Mouse (Mus musculus) urinary bladder, postnatal 14 days (tissue): ENCODE measurements around the gene Lce1c.
A peak's percentile ranks its signal among the peaks of the same experiment; 100 is the strongest.

Experiments used
- DNase-seq: peaks from one replicate; pipeline ENCODE4 v3.0.0; 2021; ENCODE audit warnings: low spot score

The Lce1c gene

DNA sequence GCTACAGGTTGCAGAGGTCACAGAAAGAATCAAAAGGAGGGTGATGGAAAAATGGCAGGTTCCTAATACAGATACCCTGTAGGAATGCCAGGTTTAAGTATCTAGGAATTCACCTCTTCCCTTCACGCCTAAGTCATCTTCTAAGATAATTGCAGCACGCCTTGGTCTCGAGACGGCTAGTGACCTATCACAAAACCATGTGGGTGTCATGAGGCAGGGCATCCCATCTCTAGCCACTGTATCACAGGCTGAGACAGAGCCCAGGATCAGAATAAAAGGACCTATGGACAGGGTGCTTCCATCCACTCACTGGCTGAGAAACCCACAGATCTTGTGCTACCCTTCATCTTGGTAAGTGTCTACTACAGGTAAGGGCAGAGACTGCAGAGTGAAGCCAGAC is at the start of gene Lce1c:
TSS of gene Lce1c (plus strand) at position 301 of the 400 bp plus-strand sequence.
- no peak for DNase-seq

DNA sequence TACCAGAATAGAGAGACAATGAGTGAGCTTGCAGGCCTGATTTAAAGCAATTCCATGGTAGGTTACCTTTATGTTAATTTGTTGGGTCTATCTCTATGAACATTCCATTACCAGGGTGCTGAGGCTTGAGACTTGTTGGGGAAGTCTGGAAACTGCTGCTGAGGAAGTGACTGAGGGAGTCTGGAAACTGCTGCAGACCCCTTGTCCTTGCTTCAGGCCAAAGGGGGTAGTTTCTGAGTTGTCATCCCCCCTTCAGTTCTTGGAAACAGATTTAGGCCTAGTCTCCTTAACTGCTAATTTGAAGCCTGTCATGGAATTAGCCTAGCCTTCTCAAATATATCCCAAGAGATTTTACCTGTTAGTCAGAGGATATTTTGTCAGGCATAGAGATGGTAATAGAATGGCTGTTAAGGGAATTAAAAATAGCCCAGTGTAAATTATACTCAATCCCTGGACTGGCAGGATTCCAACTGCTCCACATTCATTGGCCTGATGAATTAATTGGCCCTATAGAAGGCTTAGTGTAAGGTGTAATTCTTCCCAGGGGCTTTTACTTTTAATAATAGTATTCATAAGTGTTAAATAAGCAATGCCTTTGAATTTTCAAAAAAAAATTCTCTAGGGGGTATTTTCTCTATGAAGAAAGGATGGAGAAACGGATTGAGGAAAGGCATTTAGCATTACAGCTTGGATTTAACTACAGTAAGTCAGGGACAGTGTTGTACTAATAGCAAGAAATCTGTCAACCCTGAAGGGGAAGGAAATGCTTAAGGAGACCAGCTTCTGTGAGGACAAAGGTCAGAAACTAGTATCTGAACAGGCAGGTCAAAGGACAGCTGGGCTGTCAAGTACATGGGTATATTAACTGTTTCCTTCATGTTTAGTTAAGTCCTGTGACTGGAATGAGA is 41.0 kb upstream of the Lce1c start:
- DNase-seq = no peak

DNA sequence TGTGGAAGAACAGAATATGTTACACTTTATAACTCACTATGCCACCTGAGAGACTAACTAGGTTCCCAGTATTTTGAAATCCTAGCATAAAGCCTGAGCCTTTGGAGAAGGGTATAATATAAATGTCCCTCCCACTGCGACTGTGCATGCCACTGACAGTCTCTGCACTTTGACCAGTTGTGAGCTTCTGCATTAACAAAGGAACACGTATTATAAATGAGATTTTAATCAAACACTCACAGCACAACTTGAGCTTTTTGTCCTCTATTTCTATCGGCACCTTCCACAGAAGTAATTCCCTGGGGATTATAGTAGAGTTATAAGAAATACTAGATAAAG is 40.4 kb upstream of the Lce1c start:
- no peak for DNase-seq

DNA sequence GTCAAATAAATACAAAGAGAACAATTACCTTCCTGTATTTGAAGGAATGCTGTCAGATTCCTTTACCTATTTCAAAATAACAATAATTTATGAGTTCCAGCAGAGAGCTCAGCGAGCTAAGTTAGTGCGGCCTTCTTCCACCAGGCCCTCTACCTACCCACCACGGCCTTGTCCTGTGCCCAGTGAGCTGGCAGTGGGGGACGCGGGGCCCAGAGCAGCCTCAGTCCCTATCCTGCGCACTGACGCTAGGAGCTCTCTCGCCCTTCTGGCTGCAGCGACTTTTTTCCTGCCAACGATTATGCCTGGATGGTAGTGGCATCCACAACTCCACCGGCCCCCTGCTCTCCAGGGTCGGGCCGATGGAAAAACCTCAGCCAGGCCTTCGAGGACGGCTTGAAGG is 39.2 kb upstream of the Lce1c start:
- DNase-seq = no peak

DNA sequence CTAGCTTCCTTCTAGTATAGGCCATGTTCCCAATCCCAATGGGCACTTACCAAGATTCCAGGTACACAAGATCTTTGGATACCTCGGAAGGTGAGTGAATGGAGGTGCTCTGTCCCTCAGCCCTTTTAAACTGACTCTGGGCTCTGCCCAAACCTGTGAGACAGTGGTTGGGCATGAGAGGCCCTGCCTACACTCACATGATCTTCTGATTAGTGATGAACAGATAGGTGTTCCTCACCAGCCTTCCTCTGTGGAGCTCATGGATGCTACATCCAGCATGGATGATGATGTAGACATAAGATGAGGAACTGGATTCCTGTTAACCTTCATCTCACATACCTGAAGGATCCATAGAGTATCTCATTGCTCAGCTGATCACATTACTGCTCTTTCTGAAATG is 30.8 kb upstream of the Lce1c start, which contains the start of gene Lce1a1:
TSS of gene Lce1a1 (minus strand) at position 101 of the 400 bp plus-strand sequence.
- no peak for DNase-seq

DNA sequence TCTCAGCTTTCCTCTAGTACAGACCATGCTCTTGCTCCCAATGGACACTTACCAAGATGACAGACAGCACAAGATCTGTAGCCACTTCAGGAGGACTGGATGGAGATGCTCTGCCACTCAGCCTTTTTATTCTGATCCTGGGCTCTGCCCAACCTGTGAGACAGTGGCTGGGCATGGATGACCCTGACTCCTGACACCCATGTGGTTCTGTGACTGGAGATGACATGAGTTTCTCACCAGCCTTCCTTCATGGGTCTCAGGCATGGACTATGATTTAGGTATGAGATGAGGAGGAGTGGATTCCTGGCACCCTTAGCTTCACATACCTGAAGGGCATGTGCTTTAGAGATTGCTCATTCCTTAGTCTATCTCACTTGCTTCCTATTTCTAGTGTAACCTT is 22.2 kb upstream of the Lce1c start, which contains the start of gene Lce1b:
TSS of gene Lce1b (minus strand) at position 101 of the 400 bp plus-strand sequence.
- DNase-seq = no peak

DNA sequence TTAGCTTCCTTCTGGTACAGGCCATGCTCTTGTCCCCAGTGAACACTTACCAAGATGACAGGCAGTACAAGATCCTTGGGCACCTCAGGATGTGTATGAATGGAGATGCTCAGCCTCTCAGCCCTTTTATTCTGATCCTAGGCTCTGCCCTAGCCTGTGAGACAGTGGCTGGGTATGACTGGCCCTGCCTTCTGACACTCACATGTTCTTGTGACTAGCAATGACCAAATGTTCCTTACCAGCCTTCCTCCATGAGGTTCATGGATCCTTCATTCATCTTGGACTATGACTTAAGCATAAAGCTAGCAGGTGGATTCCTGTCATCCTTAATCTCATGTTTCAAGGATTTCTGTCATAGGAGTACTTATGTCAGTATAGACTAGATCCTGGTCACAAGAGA is 8.8 kb upstream of the Lce1c start, which contains the start of gene Lce1a2:
TSS of gene Lce1a2 (minus strand) at position 101 of the 400 bp plus-strand sequence.
- no peak for DNase-seq

DNA sequence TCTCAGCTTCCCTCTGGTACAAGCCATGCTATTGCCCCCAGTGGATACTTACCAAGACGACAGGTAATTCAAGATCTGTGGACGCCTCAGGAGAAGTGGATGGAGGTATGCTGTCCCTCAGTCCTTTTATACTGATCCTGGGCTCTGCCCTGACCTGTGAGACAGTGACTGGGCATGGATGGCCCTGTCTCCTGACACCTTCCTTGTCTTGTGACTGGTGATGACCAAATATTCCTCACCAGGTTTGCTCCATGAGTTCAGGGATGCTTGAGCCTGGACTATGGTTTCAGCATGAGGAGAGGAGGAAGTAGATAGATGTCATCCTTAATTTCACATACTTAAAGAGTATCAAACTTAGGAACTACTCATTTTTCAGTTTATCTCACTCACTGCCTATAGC is 8.1 kb downstream of the Lce1c start, which contains the start of gene Lce1d:
TSS of gene Lce1d (minus strand) at position 101 of the 400 bp plus-strand sequence.
- no peak for DNase-seq

DNA sequence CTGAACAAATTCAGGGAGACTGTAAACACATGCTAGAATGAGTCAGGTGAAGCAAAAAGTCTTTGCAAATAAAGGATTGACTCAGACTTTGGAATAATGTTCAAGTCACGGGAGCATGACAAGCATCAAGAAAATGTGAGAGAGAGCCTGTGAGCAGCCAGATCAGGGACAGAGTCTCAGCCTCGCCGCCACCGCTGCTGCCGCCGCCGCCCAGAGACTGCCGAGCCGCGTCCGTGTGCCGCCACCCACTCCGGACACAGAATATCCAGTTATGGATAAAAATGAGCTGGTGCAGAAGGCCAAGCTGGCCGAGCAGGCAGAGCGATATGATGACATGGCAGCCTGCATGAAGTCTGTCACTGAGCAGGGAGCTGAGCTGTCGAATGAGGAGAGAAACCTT is 10.1 kb downstream of the Lce1c start:
- peak; percentile 11 for DNase-seq

DNA sequence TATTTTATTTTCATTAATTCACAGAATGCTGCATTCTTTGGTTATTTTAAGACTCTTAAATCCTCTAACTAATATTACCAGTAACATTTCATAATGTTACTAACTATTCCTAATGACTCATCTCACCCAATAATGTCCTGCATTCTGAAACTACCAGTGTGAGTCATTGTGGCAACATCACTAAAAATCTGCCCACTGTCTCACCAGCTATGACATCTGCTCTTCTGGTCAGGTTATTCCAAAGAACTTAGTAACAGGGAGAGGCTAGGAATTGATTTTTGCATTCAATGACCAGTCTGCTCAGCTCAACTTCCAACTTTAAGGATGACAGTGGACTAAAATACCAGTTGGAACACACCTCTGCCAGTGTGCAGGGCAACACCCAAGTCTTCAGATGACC is 12.6 kb downstream of the Lce1c start:
- DNase-seq = no peak

DNA sequence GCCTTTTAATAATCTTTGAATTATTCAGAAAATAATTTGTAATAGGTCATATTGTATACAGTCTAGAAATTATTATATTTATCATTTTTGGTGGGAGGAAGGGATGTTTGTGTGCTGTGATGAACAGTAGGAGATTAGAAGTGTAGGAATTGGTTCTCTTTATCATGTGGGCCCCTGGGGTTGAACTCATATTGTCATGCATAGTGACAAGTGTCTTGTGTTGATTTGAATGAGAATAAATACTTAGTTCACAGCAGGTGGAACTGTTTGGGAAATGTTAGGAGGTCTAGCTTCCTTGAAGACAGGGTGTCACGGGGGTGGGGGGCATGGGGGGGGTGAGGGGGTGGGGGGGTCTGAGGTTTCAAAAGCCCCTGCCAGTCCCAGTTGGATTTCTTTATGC is 15.6 kb downstream of the Lce1c start:
- DNase-seq = no peak

DNA sequence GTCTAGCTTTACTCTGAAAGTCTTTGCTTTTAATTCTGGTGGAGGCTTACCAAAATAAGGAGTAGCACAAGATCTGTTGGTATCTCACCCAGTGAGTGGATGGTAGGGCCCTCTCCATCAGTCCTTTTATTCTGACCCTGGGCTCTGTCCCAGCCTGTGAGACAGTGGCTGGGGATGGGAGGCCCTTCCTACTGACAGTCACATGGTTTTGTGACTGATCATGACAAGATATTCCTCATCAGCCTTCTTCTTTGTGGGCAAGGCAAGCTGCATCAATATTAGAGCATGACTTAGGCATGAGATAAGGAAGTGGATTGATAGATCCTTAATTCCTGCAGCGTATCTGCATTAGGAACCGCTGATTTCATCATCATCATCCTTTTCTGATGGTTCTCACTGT is 29.9 kb downstream of the Lce1c start, which contains the start of gene Lce1e:
TSS of gene Lce1e (minus strand) at position 101 of the 400 bp plus-strand sequence.
- no peak for DNase-seq

DNA sequence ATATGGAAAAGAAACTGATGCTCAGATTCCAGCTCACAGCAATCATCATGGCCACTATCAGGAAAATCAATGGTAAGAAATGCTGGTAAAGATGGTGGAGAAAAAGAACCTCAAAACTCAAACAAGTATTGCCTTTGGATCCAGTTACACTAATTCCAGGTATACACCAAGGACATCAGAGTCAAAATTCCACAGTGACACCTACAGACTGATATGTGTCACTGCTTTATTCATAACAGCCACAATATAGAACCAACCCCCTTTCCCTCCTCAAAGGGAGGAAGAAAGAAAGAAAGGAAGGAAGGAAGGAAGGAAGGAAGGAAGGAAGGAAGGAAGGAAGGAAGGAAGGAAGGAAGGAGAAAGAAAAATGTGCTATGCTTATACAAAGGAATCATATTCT is 36.1 kb downstream of the Lce1c start:
- no peak for DNase-seq

DNA sequence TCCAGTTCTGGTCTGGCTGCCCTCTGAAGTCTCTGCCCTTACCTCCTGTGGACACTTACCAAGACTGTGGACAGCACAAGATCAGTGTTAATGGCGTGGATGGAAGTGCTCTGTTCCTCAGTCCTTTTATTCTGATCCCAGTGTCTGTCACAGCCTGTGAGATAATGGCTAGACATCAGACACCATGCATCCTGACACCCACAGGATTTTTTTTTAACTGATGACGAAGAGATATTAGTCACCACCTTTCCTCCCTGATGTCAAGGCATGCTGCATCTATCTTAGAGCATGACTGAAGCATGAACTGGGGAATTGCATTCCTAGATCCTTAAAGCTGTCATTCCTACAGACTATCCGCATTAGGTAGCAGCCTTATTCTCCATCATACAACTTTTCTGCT is 41.2 kb downstream of the Lce1c start, which contains the start of gene Lce1f:
TSS of gene Lce1f (minus strand) at position 101 of the 400 bp plus-strand sequence.
- no peak for DNase-seq

DNA sequence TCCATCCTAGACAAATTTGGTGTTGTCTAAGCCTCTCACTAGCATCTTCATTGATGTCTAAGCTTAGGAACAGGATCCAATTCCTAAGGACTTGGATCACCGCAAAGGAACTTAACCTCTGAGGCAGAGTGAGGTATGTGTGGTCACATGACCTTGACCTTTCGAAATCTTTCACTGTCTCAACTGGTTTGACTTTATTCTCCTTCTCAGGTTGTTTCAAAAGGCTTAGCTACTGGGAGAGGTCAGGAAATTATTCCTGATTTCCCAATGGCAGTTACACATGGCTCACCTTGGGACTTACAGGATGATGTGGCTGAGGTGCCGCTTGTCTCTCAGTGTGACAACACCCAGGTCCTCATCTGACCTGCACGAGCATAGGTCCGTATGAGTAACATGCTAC is 43.6 kb downstream of the Lce1c start:
- DNase-seq = no peak
